Mouse (Mus musculus) subcutaneous adipose tissue, adult 2 months (tissue): ENCODE data around the gene Cnep1r1. TPM values are rescaled to one million over a fixed set of nuclear protein-coding genes. Genes with fewer than 3 reads are reported as not detected.

Experiments
- polyA plus RNA-seq: library from polyadenylated mRNA; depleted of rRNA; stranded (reverse); fragments of >200 nt; gene quantifications from 2 replicates; pipeline ENCODE4 v1.2.3, GENCODE M21; 2012; ENCODE audit warnings: low replicate concordance; rRNA removed

Cnep1r1 gene
- polyA plus RNA-seq = 21.3 and 26.9 TPM in 2 replicates

GRCm38 (mm10) chr8:88118456-88119036 is at the start of gene Cnep1r1:
Gene Cnep1r1 (plus strand): TSS chr8:88118769.

DNA sequence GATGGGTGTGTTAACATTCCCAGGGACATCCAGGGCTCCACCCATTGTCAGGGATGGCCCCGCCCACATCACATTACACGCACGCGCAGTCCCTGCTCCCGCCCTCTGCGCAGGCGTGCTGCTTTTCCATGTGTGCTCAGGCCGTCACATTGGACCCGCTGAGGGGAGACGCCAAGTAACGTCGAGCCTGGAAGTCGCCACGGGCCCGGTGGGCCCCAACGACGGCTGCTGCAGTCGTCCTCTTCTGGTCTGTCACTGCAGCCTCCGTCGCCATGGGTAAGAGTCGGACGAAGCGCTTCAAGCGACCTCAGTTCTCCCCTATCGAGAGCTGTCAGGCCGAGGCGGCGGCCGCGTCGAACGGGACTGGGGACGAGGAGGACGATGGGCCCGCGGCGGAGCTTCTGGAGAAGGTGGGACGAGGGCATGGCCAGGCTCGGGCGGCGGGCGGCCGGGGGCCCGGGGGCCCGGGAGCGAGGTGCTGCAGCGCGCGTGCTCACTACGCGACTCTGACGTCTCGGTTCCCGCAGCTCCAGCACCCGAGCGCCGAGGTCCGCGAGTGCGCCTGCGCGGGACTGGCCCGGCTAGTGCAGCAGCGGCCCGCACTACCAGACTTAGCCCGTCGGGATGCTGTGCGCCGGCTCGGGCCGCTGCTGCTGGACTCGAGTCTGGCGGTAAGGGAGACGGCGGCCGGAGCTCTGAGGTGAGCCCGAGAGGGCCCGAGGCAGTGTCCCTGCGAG is 19.3 kb downstream of the Cnep1r1 start, which contains the start of gene Heatr3:
Gene Heatr3, plus strand, starts transcription at position 108 of the 737 bp plus-strand sequence.

Other genes starting within 250 kb of the Cnep1r1 start
- 33.2 and 66.4 TPM in 2 replicates for gene Zfp423, start 159.2 kb upstream of the Cnep1r1 start, polyA plus RNA-seq
- gene Heatr3, start 19.1 kb downstream of the Cnep1r1 start, polyA plus RNA-seq = 20.6 and 28.1 TPM in 2 replicates
- 12.9 and 19.2 TPM in 2 replicates for gene Tent4b, start 80.4 kb downstream of the Cnep1r1 start, polyA plus RNA-seq
- gene Adcy7, start 153.6 kb downstream of the Cnep1r1 start, polyA plus RNA-seq = 12.6 and 38.5 TPM in 2 replicates
- 28.4 and 32.5 TPM in 2 replicates for gene Brd7, start 243.4 kb downstream of the Cnep1r1 start, polyA plus RNA-seq